Mouse (Mus musculus) kidney, embryonic 16.5 days (tissue): ENCODE data around the gene Arhgap24. TPM values are rescaled to one million over a fixed set of nuclear protein-coding genes. Genes with fewer than 3 reads are reported as not detected.

ENCODE experiments used
- ATAC-seq: fragments of 200-750 bp; cut with Nextera tagmentation; 2 replicates; pipeline ENCODE4 v1.8.0; 2017; ENCODE audit warnings: moderate TSS enrichment; ENCODE audit not compliant: low FRiP score, low TSS enrichment
- H3K27ac ChIP-seq: fragments of 300-500 bp; sonication (generic); 2 replicates; pipeline ENCODE4 v1.5.1; 2014; ENCODE audit warnings: low read length
- H3K27me3 ChIP-seq: fragments of 300-500 bp; sonication (generic); 2 replicates; pipeline ENCODE4 v1.6.1; 2014; ENCODE audit warnings: low read length, control low read depth, mixed read lengths; ENCODE audit not compliant: insufficient read depth
- H3K36me3 ChIP-seq: fragments of 300-500 bp; sonication (generic); 2 replicates; pipeline ENCODE4 v1.6.1; 2014; ENCODE audit warnings: low read length, control low read depth, mixed read lengths; ENCODE audit not compliant: insufficient read depth
- H3K4me1 ChIP-seq: fragments of 300-500 bp; sonication (generic); 2 replicates; pipeline ENCODE4 v1.6.1; 2014; ENCODE audit warnings: low read length, control low read depth, mixed read lengths; ENCODE audit not compliant: insufficient read depth
- H3K4me2 ChIP-seq: fragments of 300-500 bp; sonication (generic); replicated peaks from 2 replicates; pipeline ENCODE4 v1.6.1; 2014; ENCODE audit warnings: low read depth, low read length
- H3K4me3 ChIP-seq: fragments of 300-500 bp; sonication (generic); 2 replicates; pipeline ENCODE4 v1.5.1; 2014; ENCODE audit warnings: mild to moderate bottlenecking, low read length
- H3K9ac ChIP-seq: fragments of 300-500 bp; sonication (generic); replicated peaks from 2 replicates; pipeline ENCODE4 v1.6.1; 2014; ENCODE audit warnings: low read length
- H3K9me3 ChIP-seq: fragments of 300-500 bp; sonication (generic); 2 replicates; pipeline ENCODE4 v1.6.1; 2016; ENCODE audit warnings: low read length, control low read depth
- WGBS: fragments of 180-500 bp; shearing (Covaris S2); extraction: QIAGEN DNeasy Blood & Tissue Kit; methylation state at CpG from one replicate; pipeline ENCODE4 v1.1.7; 2014; 5-methylcytosine and 5-hydroxymethylcytosine counted together
- polyA plus RNA-seq: library from polyadenylated mRNA; unstranded; fragments of >200 nt; fragmentation: Nextera tagmentation; extraction: Ambion mirVana; gene quantifications from 2 replicates; pipeline ENCODE4 v1.2.1, GENCODE M21; 2015

The Arhgap24 gene
- polyA plus RNA-seq, 1 experiment from 2014 or later, result 104 TPM

DNA sequence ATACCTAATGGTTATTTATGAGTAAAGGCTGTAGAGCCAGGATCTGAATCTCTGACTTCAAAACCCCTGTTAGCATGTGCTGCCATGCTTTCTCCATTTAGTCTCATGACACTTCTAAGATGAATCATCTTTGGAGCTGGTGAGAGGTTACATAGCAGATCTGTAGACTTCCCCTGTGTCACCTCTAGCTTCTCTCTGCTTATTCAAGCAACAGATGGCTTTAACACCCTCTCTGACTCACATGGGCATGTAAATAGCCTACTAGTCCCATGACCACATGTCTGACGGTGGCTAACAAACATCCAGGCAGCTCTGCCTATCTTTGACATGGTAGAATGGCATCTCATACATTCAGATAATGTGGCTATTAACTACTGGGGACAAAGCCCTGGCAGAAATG, 39.3 kb downstream of the Arhgap24 start:
- Histone ChIP-seq H3K4me3 (no peak overlapping the region), H3K4me1 (no peaks in the 10 kb centered on the region), H3K36me3 (no peaks in the 10 kb centered on the region), H3K9ac (no peak overlapping the region), H3K27me3 (no peaks in the 10 kb centered on the region), H3K9me3 (no peaks in the 10 kb centered on the region), H3K4me2 (no peak overlapping the region), H3K27ac (no peak overlapping the region)
- no peak for ATAC-seq
- 50% methylated on average over 1 of the region's 1 CpGs for WGBS

- H3K9ac ChIP-seq, result no peak overlapping the region
- no peaks in the 10 kb centered on the region for H3K36me3 ChIP-seq
- no peaks in the 10 kb centered on the region for H3K9me3 ChIP-seq
- no peak overlapping the region for H3K4me2 ChIP-seq
- 85% methylated on average over 9 of the region's 9 CpGs for WGBS
- no peaks in the 10 kb centered on the region for H3K27me3 ChIP-seq
- no peak overlapping the region for H3K27ac ChIP-seq
- no peak for ATAC-seq
- no peak overlapping the region for H3K4me3 ChIP-seq
- no peaks in the 10 kb centered on the region for H3K4me1 ChIP-seq
Measured at GRCm38 (mm10) chr5:102535311-102535710, 54.1 kb downstream of the Arhgap24 start.

DNA sequence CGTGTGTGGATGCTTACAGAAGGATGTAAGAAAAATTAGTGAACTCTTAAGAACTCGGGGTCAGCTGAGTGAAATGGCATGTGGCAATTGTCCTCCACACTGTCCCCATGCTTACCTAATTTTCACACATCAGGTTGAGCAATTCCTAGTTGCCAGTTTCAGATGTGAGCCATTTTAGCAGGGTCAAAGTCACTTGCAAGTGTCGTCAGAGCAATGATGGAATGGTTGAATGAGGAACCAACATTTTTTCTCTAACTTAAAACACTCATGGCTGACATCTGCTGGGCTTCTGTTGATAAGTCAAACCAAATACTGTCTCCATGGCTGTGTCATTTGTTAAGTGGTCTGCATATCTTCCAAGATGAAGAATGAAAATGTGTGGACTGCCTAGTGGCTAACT, 56.6 kb downstream of the Arhgap24 start:
- Histone ChIP-seq H3K4me2 (no peak overlapping the region), H3K9me3 (no peaks in the 10 kb centered on the region), H3K27me3 (no peaks in the 10 kb centered on the region), H3K9ac (no peak overlapping the region), H3K27ac (no peak overlapping the region), H3K4me1 (no peaks in the 10 kb centered on the region), H3K36me3 (no peaks in the 10 kb centered on the region), H3K4me3 (no peak overlapping the region)
- no peak for ATAC-seq
- 80% methylated on average over 3 of the region's 3 CpGs for WGBS

DNA sequence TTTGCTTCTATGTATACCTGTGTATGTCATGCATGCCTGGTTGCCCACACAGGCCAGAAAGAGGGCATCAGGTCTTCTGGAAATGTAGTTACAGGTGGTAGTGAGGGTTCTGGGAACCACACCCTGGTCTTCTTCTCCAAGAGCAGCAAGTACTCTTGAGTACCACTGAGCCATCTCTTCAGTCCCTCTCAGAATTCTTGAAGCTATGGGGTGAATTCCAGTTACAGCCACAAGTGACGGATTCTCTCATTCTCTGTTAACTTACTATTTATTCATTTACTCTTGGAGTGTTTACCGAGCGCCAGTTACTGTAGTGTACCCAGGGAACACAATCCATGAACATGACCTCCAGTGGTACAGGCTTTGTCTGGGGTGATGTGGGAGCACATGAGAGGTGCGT, 65.1 kb downstream of the Arhgap24 start:
- Histone ChIP-seq H3K9me3 (no peaks in the 10 kb centered on the region), H3K4me2 (no peak overlapping the region), H3K27ac (no peak overlapping the region), H3K4me1 (no peaks in the 10 kb centered on the region), H3K27me3 (no peaks in the 10 kb centered on the region), H3K36me3 (no peaks in the 10 kb centered on the region), H3K4me3 (no peak overlapping the region), H3K9ac (no peak overlapping the region)
- no peak for ATAC-seq
- 92% methylated on average over 4 of the region's 4 CpGs for WGBS

DNA sequence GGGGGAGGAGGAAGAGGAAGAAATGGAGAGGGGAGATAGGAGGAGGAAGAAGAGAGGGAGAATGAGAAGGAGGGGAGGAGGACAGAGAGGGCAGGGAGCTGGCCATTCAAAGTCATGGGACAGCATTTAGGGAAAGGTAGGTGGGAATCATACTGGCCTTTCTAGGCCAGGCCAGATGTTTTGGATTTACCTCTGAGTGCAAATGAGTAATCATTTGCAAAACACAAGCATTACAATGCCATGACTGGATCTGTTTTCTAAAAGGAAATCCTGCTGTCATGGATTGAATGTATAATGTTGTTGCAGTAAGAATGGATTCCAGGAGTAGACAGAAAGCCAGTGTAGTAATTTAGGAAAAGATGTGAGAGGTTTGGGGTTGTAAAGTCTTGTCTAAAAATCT, 66.6 kb downstream of the Arhgap24 start:
- no peak for ATAC-seq
- H3K4me3 ChIP-seq, result no peak overlapping the region
- no peaks in the 10 kb centered on the region for H3K36me3 ChIP-seq
- no peaks in the 10 kb centered on the region for H3K27me3 ChIP-seq
- H3K9me3 ChIP-seq, result no peaks in the 10 kb centered on the region
- H3K27ac ChIP-seq, result no peak overlapping the region
- H3K9ac ChIP-seq, result no peak overlapping the region
- no peak overlapping the region for H3K4me2 ChIP-seq
- H3K4me1 ChIP-seq, result no peaks in the 10 kb centered on the region

- Histone ChIP-seq H3K4me2 (no peak overlapping the region), H3K27me3 (no peaks in the 10 kb centered on the region), H3K36me3 (no peaks in the 10 kb centered on the region), H3K27ac (no peak overlapping the region), H3K9me3 (no peaks in the 10 kb centered on the region), H3K9ac (no peak overlapping the region), H3K4me1 (no peaks in the 10 kb centered on the region), H3K4me3 (no peak overlapping the region)
- WGBS, result 77% methylated on average over 2 of the region's 2 CpGs
- no peak for ATAC-seq
Measured at GRCm38 (mm10) chr5:102548382-102548781, 67.2 kb downstream of the Arhgap24 start.

DNA sequence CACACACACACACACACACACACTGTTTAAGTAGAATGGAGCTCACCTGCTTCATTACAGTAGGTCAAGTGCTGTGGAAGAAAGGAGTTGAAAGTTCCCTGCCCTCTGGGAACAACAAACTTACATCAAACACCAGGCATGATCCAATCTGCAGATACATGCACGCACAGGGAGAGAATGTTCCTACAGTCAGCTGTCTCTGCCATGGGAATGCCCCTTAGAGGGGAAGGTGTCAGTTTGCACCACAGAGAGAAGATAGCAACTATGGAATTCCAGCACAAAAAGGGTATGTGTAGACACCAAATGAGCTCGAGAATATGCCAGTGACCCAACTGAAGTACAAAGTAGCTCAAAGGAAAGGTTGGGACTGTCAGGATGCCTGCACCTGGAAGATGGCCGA, 69.0 kb downstream of the Arhgap24 start:
- Histone ChIP-seq H3K4me2 (no peak overlapping the region), H3K4me3 (no peak overlapping the region), H3K9ac (no peak overlapping the region), H3K36me3 (no peaks in the 10 kb centered on the region), H3K9me3 (no peaks in the 10 kb centered on the region), H3K27ac (no peak overlapping the region), H3K4me1 (no peaks in the 10 kb centered on the region), H3K27me3 (no peaks in the 10 kb centered on the region)
- no peak for ATAC-seq
- 59% methylated on average over 3 of the region's 3 CpGs for WGBS

DNA sequence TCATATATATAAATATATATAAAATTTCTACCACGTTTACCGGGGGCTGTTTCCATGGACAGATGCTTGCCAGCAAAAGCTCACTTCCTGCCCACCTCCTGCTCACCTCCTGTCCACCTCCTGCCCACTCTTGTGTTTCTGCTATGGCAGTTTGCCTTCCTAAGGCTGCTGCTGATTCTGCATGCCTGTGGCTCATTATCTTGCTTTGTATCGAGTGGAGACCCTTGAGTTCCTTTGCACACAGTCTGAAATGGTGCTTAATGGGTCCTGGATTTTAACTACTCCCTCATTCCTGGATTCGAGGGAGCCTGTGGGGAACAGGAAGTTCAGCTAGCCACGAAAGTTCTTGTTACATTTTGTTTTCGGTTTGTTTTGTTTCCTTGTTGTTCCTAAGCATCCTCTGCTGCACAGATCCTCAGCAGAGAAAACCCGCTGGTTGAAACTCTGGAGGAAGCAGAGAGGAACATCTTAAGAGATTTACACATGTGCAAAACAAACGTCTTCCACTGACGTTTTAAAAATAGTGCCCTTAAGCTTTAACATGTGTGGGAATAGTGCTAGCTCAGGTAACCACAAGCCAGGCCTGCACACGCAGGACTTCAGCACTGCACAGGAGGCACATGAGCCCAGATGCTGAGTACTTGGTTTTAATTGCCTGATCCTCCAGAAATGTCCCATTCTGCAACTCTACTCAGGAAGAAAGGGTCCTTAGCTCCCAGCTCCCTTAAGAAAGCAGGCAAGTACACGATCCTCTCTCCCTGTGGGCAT, 69.9 kb downstream of the Arhgap24 start:
- H3K27ac ChIP-seq, result no peak overlapping the region

GRCm38 (mm10) chr5:102552533-102552932, 71.3 kb downstream of the Arhgap24 start:
- no peak overlapping the region for H3K4me3 ChIP-seq
- no peak overlapping the region for H3K4me2 ChIP-seq
- H3K36me3 ChIP-seq, result no peaks in the 10 kb centered on the region
- H3K9ac ChIP-seq, result no peak overlapping the region
- 77% methylated on average over 1 of the region's 1 CpGs for WGBS
- no peak for ATAC-seq
- no peak overlapping the region for H3K27ac ChIP-seq
- no peaks in the 10 kb centered on the region for H3K4me1 ChIP-seq
- no peaks in the 10 kb centered on the region for H3K27me3 ChIP-seq
- no peaks in the 10 kb centered on the region for H3K9me3 ChIP-seq

More for the DNA sequence above, 69.9 kb downstream of the Arhgap24 start:
- 36% methylated on average over 11 of the region's 11 CpGs for WGBS
- H3K9ac ChIP-seq, result no peak overlapping the region
- H3K36me3 ChIP-seq, result no peaks in the 10 kb centered on the region
- no peak overlapping the region for H3K4me2 ChIP-seq
- no peak overlapping the region for H3K4me3 ChIP-seq
- no peak; the same call in 1 of the 2 replicates for ATAC-seq
- no peaks in the 10 kb centered on the region for H3K4me1 ChIP-seq
- no peaks in the 10 kb centered on the region for H3K9me3 ChIP-seq
- no peaks in the 10 kb centered on the region for H3K27me3 ChIP-seq

GRCm38 (mm10) chr5:102555958-102556357, 74.8 kb downstream of the Arhgap24 start:
- no peak overlapping the region for H3K4me3 ChIP-seq
- no peaks in the 10 kb centered on the region for H3K27me3 ChIP-seq
- ATAC-seq, result no peak
- 93% methylated on average over 4 of the region's 4 CpGs for WGBS
- H3K4me1 ChIP-seq, result no peaks in the 10 kb centered on the region
- no peaks in the 10 kb centered on the region for H3K9me3 ChIP-seq
- H3K4me2 ChIP-seq, result no peak overlapping the region
- no peak overlapping the region for H3K9ac ChIP-seq
- no peaks in the 10 kb centered on the region for H3K36me3 ChIP-seq
- no peak overlapping the region for H3K27ac ChIP-seq
